Mouse (Mus musculus) midbrain, embryonic 10.5 days (tissue): ENCODE data around the gene Cenpa. TPM values are rescaled to one million over a fixed set of nuclear protein-coding genes. Genes with fewer than 3 reads are reported as not detected.

Experiments used
- DNase-seq: peaks from one replicate; pipeline ENCODE4 v3.0.0-alpha.2; 2017; ENCODE audit warnings: low spot score
- H3K27ac ChIP-seq: fragments of 300-500 bp; sonication (generic); replicated peaks from 2 replicates; pipeline ENCODE4 v1.5.1; 2016; ENCODE audit warnings: mild to moderate bottlenecking
- H3K27me3 ChIP-seq: fragments of 300-500 bp; sonication (generic); 2 replicates; pipeline ENCODE4 v1.6.1; 2016; ENCODE audit warnings: low read depth, mild to moderate bottlenecking; ENCODE audit not compliant: poor library complexity, severe bottlenecking
- H3K36me3 ChIP-seq: fragments of 300-500 bp; sonication (generic); 2 replicates; pipeline ENCODE4 v1.6.1; 2016; ENCODE audit warnings: mild to moderate bottlenecking, moderate library complexity
- H3K4me1 ChIP-seq: fragments of 300-500 bp; sonication (generic); 2 replicates; pipeline ENCODE4 v1.6.1; 2016
- H3K4me3 ChIP-seq: fragments of 300-500 bp; sonication (generic); 2 replicates; pipeline ENCODE4 v1.5.1; 2016; ENCODE audit warnings: mild to moderate bottlenecking, moderate library complexity
- H3K9me3 ChIP-seq: fragments of 300-500 bp; sonication (generic); replicated peaks from 2 replicates; pipeline ENCODE4 v1.6.1; 2016; ENCODE audit warnings: mild to moderate bottlenecking
- WGBS: fragments of 180-500 bp; shearing (Covaris S2); methylation state at CpG from one replicate; pipeline ENCODE4 v1.1.7; 2016; 5-methylcytosine and 5-hydroxymethylcytosine counted together
- polyA plus RNA-seq: library from polyadenylated mRNA; unstranded; fragments of >200 nt; fragmentation: Nextera tagmentation; extraction: Ambion mirVana; gene quantifications from 2 replicates; pipeline ENCODE4 v1.2.1, GENCODE M21; 2016

Gene Cenpa
- polyA plus RNA-seq, 1 experiment from 2014 or later, result 444 TPM

GRCm38 (mm10) chr5:30624908-30625307 lies 41.7 kb upstream of the Cenpa start:
- no peak for DNase-seq
- Histone ChIP-seq H3K4me1 (peaks cover 20% of the 10 kb centered on the region), H3K9me3 (no peaks in the 10 kb centered on the region), H3K27ac (no peak overlapping the region), H3K27me3 (peaks cover 64% of the 10 kb centered on the region), H3K36me3 (no peaks in the 10 kb centered on the region), H3K4me3 (no peak overlapping the region)
- WGBS, result 60% methylated on average over 4 of the region's 4 CpGs

DNA sequence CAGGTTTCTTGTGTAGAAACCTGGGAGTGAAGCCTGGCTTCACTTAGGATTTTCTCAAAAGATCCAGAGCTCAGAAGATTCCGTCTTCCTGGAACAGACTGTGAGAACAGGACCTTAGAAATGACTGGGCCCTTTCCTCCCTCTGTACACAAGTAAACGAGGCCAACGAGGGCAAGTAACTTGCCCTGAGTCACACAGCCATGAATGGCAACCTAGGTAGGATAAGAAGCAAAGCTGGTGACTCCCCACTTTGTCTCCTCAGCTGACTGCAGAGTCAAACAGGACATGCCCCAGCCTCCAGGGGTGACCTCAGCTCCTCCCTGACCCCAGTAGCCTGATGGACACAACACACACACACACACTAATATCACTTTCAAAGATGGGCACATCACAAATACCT lies 41.2 kb upstream of the Cenpa start:
- peaks cover 20% of the 10 kb centered on the region for H3K4me1 ChIP-seq
- no peak overlapping the region for H3K27ac ChIP-seq
- no peak overlapping the region for H3K4me3 ChIP-seq
- WGBS, result 85% methylated on average over 3 of the region's 3 CpGs
- no peaks in the 10 kb centered on the region for H3K36me3 ChIP-seq
- H3K27me3 ChIP-seq, result peaks cover 61% of the 10 kb centered on the region
- no peaks in the 10 kb centered on the region for H3K9me3 ChIP-seq
- no peak for DNase-seq

GRCm38 (mm10) chr5:30626331-30627105 lies 40.1 kb upstream of the Cenpa start:
- WGBS, result 79% methylated on average over 8 of the region's 8 CpGs
- no peaks in the 10 kb centered on the region for H3K36me3 ChIP-seq
- no peaks in the 10 kb centered on the region for H3K9me3 ChIP-seq
- H3K4me1 ChIP-seq, result peaks cover 20% of the 10 kb centered on the region
- H3K27ac ChIP-seq, result no peak overlapping the region
- peaks cover 49% of the 10 kb centered on the region for H3K27me3 ChIP-seq
- H3K4me3 ChIP-seq, result no peak overlapping the region
- no peak for DNase-seq

DNA sequence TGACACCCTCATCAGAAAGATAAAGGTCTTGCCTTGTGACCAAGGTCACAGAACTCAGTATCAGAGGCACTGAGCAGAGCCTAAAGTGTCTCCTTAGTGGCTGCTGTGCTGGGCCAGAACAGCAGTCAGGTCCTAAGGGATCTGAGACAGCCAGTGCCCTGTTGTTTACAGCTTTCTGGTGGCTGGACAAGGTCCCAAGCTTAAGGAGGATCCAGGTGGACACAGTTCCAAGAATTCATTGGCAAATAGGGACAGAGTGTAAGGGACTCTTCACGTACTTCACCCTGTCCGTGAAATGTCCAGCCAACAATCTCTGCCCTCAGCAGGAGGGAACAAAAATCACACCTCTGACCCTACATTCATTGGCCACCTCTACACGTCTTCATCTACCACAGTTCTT lies 38.1 kb upstream of the Cenpa start:
- Histone ChIP-seq H3K9me3 (no peaks in the 10 kb centered on the region), H3K27me3 (peaks cover 30% of the 10 kb centered on the region), H3K36me3 (no peaks in the 10 kb centered on the region), H3K4me3 (no peak overlapping the region), H3K4me1 (0 out of 2 replicates have a peak, but pooled peaks cover 3% of the 10 kb centered on the region), H3K27ac (no peak overlapping the region)
- DNase-seq, result no peak
- 80% methylated on average over 3 of the region's 3 CpGs for WGBS

DNA sequence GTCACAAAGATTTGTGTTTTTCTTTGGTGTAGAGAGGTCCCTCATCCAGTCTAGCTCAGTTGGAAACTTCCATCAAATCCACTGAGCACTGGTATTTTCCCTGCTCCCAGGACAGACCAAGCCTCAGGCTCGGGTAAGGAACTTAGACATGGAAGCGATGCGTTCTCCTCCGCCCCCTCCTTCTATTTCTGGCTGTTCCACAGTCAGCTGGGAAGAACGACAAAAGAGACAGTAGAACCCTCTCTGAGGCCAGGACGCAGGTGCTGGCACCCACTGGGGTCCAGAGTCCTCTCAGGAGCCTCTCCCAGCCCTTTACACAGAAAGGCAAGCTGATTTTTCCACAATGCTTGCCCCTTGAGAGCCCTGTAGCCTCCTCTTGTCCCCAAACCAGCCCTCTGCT lies 36.2 kb upstream of the Cenpa start:
- Histone ChIP-seq H3K27me3 (peaks cover 15% of the 10 kb centered on the region), H3K9me3 (no peaks in the 10 kb centered on the region), H3K27ac (no peak overlapping the region), H3K4me1 (no peaks in the 10 kb centered on the region), H3K4me3 (no peak overlapping the region), H3K36me3 (no peaks in the 10 kb centered on the region)
- WGBS, result 79% methylated on average over 6 of the region's 6 CpGs
- DNase-seq, result no peak

DNA sequence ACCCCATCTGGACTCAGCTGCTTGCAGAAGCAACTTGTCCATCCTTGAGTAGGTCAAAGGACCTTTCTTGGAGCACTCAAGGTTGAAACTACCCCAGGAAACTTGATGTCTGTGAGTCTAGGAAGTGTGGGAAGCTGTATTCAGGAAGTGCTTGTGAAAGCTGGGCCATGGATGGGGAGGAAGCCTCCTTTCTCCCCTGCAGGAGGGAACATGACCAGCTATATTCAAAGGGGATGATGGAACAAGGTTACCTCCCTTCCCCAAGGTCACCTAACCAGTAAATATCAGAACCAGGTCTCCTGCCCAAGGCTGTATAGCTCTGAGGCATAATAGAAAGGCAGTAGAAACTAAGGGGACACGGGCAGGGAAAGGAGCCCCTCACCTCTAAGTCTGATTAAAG lies 34.4 kb upstream of the Cenpa start:
- WGBS, result 76% methylated on average over 1 of the region's 1 CpGs
- no peaks in the 10 kb centered on the region for H3K9me3 ChIP-seq
- no peaks in the 10 kb centered on the region for H3K4me1 ChIP-seq
- H3K27me3 ChIP-seq, result peaks cover 12% of the 10 kb centered on the region
- no peak for DNase-seq
- no peak overlapping the region for H3K27ac ChIP-seq
- H3K36me3 ChIP-seq, result no peaks in the 10 kb centered on the region
- H3K4me3 ChIP-seq, result no peak overlapping the region

DNA sequence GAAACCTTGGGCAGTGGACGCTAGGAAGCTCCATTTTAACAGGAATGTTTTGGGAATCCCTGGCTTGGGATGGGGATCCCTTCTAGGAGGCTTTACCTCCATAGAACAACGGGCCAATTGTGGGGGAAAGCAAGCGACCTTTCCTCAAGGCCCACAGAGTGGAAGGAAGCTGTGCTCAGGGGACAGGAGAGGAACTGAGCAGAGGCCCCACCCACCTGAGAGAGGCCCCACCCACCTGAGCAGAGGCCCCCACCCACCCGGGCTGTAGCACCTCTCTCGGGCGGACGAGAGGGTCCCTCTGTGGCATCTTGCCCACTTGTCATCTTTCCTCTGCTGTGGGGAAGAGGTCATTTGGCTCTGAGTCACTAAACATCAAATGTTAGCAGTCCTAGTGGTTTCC lies 29.6 kb upstream of the Cenpa start:
- H3K36me3 ChIP-seq, result no peaks in the 10 kb centered on the region
- no peaks in the 10 kb centered on the region for H3K4me1 ChIP-seq
- H3K4me3 ChIP-seq, result no peak overlapping the region
- peaks cover 5% of the 10 kb centered on the region; the same call in 1 of the 2 replicates for H3K27me3 ChIP-seq
- 64% methylated on average over 7 of the region's 7 CpGs for WGBS
- H3K9me3 ChIP-seq, result no peaks in the 10 kb centered on the region
- H3K27ac ChIP-seq, result no peak overlapping the region
- DNase-seq, result no peak

DNA sequence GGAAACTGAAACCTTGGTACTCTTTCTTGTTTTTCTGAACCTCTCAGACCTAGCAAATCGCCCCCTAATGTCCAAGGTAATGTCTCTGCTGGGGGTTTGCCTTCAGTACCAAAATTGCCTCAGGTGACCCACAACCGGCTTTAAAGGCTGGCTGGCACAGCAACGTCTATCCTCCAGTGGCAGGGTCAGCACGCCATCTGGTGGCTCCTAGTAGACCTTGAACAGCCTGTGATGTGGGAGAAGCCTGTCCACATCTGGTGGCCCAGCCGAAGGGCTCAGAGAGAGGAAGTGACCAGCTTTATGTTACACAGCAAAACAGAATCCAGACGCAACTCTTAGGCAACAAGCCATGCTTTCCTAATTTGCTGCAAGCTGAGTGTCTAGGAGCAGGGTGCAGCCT lies 28.5 kb upstream of the Cenpa start:
- Histone ChIP-seq H3K4me1 (no peaks in the 10 kb centered on the region), H3K27me3 (peaks cover 5% of the 10 kb centered on the region; the same call in 1 of the 2 replicates), H3K27ac (no peak overlapping the region), H3K36me3 (no peaks in the 10 kb centered on the region), H3K9me3 (no peaks in the 10 kb centered on the region), H3K4me3 (no peak overlapping the region)
- peak; percentile 73 for DNase-seq
- 8% methylated on average over 6 of the region's 6 CpGs for WGBS

- H3K27me3 ChIP-seq, result no peaks in the 10 kb centered on the region
- no peak for DNase-seq
- no peak overlapping the region for H3K27ac ChIP-seq
- no peaks in the 10 kb centered on the region for H3K9me3 ChIP-seq
- no peaks in the 10 kb centered on the region for H3K36me3 ChIP-seq
- WGBS, result 73% methylated on average over 5 of the region's 5 CpGs
- H3K4me3 ChIP-seq, result no peak overlapping the region
- H3K4me1 ChIP-seq, result peaks cover 16% of the 10 kb centered on the region
Observed at GRCm38 (mm10) chr5:30643477-30644179, 22.9 kb upstream of the Cenpa start.

DNA sequence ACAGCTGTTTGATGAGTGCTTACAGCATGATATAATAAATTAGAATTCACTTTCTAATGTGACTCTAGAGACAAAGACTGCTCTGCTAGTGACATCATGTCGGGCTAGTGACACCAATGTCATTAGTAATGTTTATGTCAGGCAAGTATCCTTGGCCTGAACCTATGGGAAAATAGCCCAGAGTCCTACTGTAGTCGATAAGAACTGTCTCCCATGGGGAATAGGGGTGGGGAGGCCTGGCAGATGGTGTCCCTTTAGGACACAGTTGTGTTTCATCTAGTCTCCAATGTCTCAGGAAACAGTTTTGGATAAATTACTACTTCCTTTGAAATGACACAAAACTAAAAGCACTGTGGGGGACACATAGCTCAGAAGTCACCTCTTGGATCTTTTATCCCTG lies 20.5 kb upstream of the Cenpa start:
- no peak overlapping the region for H3K27ac ChIP-seq
- H3K27me3 ChIP-seq, result no peaks in the 10 kb centered on the region
- H3K9me3 ChIP-seq, result no peaks in the 10 kb centered on the region
- peaks cover 29% of the 10 kb centered on the region for H3K4me1 ChIP-seq
- no peak overlapping the region for H3K4me3 ChIP-seq
- no peaks in the 10 kb centered on the region for H3K36me3 ChIP-seq
- WGBS, result 77% methylated on average over 2 of the region's 2 CpGs
- DNase-seq, result no peak

- no peak for DNase-seq
- Histone ChIP-seq H3K4me1 (peaks cover 29% of the 10 kb centered on the region), H3K36me3 (peaks cover 8% of the 10 kb centered on the region; the same call in 1 of the 2 replicates), H3K4me3 (peak overlapping the region; percentile 86), H3K27me3 (no peaks in the 10 kb centered on the region), H3K27ac (peak overlapping the region; percentile 81), H3K9me3 (no peaks in the 10 kb centered on the region)
- 20% methylated on average over 9 of the region's 9 CpGs for WGBS
Observed at GRCm38 (mm10) chr5:30647396-30647795, 19.2 kb upstream of the Cenpa start.

- peaks cover 29% of the 10 kb centered on the region for H3K4me1 ChIP-seq
- WGBS, result under 1% methylated on average over 38 of the region's 38 CpGs
- H3K27me3 ChIP-seq, result no peaks in the 10 kb centered on the region
- DNase-seq, result peak; percentile 92
- H3K27ac ChIP-seq, result peak within 1 kb of the TSS; percentile 81
- H3K36me3 ChIP-seq, result peaks cover 10% of the 10 kb centered on the region
- peak within 1 kb of the TSS; percentile 86 for H3K4me3 ChIP-seq
- H3K9me3 ChIP-seq, result no peaks in the 10 kb centered on the region
Observed at GRCm38 (mm10) chr5:30647815-30648560, 18.6 kb upstream of the Cenpa start, which contains the start of gene Slc35f6. Slc35f6 (plus strand) TSS chr5:30647933.
